Mouse (Mus musculus): Measurements from ENCODE around the gene Cox20.
"Not testable (repeated sequence)": the region's sequence is repeated elsewhere in the genome, so short reads cannot be mapped to it uniquely, and the experiment has no call there.

Gene Cox20

DNA sequence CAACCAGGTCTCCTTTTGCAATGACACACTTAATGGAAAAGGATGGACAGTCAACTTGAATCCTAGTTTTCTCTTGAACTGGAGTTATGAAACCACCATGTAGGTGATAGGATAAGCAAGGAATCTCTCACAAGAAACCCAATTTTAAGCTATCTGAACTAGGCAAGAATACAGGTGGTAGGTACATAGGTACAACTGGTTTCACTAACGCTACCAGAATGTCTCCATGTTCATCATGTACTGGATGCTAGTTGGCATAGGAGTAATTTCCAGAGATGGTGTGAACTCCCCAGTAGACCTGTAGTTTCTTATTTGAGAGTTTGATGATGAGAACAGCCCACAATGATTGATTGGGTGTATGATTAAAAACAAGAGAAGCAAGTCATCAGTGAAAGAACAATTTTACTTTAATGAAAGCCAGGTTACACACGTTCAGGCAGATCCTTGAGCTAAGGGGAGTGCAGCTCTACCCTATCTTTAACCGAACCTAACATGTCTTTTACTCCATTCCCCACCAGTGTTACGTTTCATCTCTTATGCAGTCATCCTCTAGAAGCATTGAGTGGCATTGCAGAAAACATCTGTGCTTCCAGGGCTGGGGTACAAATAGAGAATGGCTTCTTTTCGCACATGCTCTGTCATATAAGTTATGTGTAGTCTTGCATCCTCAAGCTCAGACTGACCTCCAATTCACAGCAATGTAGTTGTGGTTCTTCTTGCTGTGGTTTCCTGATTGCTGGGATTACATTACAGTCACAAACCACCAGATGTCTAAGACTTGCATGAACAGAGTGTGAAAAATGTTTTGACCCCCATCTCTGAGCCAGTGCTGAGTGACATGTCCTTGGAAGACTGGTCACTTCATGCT is 2.0 kb downstream of the Cox20 start:
- DNase-seq, result no peak

GRCm38 (mm10) chr1:178321730-178322357 is 2.9 kb downstream of the Cox20 start:
- DNase-seq, result no peak

DNA sequence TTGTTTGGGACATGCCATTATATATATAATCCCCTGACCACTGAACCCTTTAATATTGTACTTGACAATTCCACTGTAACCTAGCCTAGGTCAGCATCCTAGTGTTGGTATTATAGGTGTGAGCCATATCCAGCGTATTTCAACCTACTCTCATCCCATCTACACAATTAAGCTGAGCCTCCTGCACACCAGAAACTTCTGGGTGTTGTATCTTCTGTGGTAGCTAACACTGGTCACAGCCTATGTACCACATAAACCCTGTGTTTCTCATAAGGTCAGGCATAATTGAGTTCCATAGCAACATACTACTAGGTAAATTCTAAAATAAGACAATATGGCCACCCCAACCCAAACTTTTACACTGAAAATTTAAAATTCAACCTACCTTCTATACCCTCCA is 4.3 kb downstream of the Cox20 start:
- no peak for DNase-seq

DNA sequence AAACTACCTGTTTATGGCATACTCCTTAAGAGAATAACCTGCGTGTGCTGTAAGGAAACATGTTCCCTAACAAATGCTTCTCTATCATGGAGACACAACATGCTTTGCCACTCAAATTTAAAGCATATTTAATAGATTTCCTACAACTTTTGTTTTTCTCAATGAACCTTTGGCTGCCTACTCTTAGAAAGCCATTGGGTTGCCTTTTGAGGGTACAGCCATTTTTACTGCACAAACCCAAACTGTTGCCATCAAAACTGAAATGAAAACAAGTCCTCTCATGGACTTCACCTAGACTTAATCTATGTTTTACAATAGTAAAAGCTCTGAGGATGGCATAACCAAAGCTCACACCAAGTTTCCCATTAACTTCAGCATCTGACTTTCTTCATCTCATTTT is 5.6 kb downstream of the Cox20 start:
- no peak for DNase-seq

GRCm38 (mm10) chr1:178326357-178326756 is 7.4 kb downstream of the Cox20 start:
- no peak for DNase-seq

DNA sequence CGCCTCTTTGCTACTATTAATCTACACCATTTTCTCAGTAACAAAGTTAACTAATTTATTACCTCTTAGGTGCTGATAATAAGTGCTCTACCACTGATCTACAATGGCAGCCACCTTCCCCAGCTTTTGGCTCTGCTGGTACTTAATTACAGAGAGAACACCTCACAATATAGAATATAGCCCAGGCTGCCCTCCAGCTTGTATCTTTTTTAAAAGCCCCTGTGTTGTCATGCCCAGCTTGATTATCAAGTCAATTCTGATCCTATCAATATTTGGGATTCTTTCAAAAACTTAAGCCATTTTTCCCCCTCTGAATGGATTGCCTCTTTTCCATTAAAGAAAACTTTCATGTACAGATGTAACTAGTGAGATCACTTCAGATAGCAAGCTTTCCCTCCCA is 8.0 kb downstream of the Cox20 start:
- DNase-seq, result no peak

GRCm38 (mm10) chr1:178329017-178329416 is 10.1 kb downstream of the Cox20 start:
- DNase-seq, result no peak

DNA sequence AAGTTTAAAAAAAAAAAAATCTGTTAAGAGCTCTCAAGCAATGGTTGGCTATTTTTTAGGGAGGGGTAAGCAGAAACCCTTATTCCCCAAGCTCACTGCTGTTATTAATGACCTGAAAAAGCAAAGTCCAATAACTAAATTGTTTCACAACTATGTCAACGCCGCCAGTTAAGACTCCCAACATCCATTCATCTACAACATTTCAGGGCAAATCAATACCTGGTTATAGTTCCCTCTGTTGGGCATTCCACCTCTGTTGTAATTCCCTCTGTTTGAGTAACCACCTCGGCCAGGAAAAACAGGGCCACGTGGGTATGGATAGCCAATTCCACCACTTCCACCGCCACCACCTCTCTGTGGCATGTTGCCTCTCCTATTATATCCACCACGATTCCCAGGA is 11.0 kb downstream of the Cox20 start:
- no peak for DNase-seq

GRCm38 (mm10) chr1:178335860-178336261 is 16.9 kb downstream of the Cox20 start:
- DNase-seq, result peak in 1 of 2 experiments; percentile 15

DNA sequence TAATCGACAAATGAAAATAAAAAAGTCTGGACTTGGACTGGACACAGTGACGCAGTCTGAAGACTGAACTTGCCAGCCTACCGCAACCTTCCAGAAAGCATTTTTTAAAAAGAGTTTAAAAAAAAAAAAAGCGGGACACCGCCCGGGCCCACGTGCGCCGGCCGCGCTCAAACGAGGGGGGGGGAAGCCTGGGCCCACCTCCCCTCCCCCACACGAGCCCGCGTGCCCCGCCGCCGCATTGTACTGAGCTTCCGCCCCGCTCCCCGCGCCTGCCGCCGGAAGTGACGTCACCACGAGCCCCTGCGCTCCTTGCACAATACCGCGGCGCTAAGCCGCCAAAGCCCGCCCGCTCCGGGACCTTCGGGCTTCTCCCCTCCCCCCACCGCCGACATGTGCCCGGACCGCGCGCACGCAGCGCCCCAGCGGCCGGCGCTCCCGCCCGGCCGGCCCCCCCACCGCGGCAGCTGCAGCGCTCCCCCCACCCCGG is 17.4 kb downstream of the Cox20 start:
- DNase-seq, result peak; percentile 95 to 97

DNA sequence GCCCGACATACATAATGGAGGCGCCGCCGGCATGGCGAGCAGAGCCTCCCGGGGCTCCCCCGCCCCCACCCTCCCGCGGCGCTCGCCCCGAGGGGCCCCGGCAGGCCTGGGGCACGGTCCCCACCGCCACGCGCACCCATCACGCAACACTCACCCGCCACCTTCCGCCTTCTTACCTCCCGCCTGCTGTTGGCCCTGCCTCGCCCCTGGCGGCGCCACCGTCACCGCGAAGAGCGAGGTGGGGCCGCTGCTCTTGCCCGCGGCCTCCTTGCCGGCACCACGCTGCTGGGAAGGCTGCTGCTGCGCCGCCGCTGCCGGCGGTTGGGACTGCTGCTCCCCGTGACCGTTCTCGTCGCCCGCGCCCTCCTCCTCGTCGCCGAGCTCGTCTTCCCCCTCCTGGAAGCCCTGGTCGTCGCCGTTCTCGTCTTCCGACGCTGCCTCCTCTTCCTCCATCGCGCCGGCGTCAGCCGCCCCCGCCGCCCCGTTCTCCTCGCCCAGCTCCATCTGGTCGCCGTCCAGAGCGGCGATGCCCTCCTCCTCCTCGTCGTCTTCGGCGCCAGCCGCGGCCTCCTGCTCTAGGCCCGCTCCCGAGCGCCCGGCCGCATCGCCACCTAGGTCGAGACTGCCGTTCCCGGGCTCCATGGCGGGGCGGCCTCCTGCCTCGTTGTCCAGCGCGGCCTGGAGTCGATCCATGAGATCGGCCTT is 18.0 kb downstream of the Cox20 start:
- DNase-seq, result peak; percentile 58 to 76

DNA sequence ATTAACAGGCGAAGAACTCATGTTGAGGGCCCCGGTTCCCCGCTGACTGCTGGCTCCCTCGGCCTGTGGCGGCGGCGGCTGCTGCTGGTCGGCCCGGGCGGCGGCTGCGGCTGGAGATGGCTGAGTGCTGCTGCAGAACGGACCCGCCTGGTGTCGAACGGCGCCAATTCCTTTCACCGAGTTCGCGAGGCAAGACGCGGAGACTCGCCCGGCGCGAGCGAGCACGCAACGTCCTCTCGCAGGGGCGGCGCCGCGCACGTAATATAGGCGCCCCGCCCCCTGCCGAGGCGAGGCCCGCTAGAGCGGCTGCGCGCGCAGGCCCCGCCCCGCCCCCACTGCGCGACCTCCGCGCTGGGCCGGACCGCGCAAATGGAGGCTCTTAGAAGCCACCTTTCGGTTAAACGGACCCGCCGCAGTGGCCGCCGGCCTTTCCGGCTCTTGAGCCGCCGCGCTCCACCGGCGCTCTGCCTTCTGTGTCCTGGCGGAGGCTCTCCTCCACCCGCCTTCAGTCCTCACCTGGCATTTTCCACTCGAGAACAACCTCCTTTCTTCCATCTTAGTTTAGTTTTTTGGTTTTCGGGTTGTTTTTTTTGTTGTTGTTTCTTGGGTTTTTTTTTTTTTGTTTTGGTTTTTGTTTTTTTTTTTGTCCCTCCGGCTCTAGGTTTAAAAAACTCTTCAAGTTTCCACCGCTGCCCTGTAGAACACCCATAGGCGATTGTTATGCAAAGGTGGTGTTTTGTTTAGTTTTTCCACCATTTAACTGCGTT is 18.8 kb downstream of the Cox20 start, which contains the start of gene Hnrnpu:
TSS of gene Hnrnpu (minus strand) at position 247 of the 767 bp plus-strand sequence.
- peak; percentile 94 to 96 for DNase-seq

DNA sequence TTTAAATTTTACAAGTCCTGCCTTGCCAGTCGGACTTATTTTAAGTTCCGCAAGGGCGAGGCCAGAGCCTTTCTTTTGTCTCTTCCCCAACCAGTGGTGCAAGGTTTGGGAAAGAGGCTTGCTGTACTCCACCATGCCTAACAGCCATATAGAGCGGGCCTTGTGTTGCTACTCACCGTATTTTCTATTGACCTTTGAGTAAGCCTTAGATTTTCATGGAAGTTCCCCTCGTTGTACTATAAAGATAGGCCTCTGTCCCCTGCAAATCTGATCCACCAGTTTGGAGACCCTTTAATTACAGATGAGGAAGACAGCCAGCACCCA is 19.4 kb downstream of the Cox20 start:
- peak; percentile 29 to 30 for DNase-seq

- no peak for DNase-seq
These were observed 21.3 kb downstream of the Cox20 start for GRCm38 (mm10) chr1:178340213-178340612.

- no peak for DNase-seq
These were observed 22.5 kb downstream of the Cox20 start for GRCm38 (mm10) chr1:178341435-178341834.

- no peak for DNase-seq
These were observed 23.1 kb downstream of the Cox20 start for GRCm38 (mm10) chr1:178342063-178342462.

GRCm38 (mm10) chr1:178342612-178343011 is 23.7 kb downstream of the Cox20 start:
- no peak for DNase-seq

DNA sequence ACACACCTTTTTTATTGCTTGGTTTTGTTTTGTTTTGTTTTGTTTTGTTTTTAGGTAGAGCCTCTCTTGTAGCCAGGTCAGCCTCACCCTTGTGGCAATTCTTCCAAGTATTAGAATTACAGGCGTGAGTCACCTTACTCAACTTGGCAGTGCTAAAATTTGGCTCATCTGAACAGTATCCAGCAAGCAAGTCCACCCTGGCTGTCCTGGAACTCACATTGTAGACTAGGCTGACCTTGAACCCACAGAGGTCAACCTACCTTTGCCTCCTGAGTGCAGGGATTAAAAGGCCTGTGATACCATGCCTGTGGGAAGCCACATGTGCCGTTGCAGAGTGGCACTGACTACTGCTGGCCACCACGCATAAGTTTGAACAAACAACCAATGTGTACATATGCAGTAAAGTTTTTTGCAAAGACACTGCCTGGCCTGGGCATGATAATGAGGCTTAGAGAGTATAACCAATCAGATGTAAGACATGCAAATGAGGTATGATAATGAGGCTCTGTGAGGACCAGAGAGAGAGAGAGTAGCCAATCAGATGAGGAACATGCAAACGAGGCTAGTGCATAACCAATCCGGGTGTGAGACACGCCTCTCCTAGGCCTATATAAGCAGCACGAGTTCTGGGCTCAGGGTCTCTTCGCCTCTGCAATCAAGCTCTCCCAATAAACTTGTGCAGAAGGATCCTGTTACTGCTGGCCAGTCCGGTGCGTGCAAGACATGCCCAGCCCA is 25.3 kb downstream of the Cox20 start:
- DNase-seq, result not testable (repeated sequence)

GRCm38 (mm10) chr1:178350792-178351191 is 31.9 kb downstream of the Cox20 start:
- DNase-seq, result no peak

DNA sequence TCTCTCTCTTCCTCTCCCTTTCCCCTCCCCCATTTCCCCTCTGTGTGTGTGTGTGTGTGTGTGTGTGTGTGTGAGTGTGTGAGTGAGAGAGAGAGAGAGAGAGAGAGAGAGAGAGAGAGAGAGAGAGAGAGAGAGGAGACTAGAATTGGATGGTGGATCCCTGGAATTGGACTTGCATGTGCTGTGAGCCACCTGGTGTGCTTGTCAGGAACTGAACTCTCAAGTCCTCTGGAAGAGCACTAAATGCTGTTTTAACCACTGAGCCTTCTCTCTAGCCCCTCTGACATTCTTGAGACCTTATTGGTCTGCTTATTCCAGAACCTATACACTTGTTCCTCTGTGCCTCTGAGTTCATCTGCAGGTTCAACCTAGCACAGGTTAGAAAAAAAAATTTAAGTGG is 32.7 kb downstream of the Cox20 start:
- peak in 1 of 2 experiments; percentile 26 for DNase-seq

GRCm38 (mm10) chr1:178354576-178354975 is 35.6 kb downstream of the Cox20 start:
- no peak for DNase-seq

All from thymus, postnatal 36 days (tissue).